Mouse (Mus musculus) adipocyte (in vitro differentiated cells): ENCODE results near the gene Vmn1r128.
"Not testable (repeated sequence)": the region's sequence is repeated elsewhere in the genome, so short reads cannot be mapped to it uniquely, and the experiment has no call there.

Experiments used
- DNase-seq: peaks from one replicate; pipeline ENCODE4 v3.0.0-alpha.2; 2016; ENCODE audit warnings: low spot score

Vmn1r128 gene

DNA sequence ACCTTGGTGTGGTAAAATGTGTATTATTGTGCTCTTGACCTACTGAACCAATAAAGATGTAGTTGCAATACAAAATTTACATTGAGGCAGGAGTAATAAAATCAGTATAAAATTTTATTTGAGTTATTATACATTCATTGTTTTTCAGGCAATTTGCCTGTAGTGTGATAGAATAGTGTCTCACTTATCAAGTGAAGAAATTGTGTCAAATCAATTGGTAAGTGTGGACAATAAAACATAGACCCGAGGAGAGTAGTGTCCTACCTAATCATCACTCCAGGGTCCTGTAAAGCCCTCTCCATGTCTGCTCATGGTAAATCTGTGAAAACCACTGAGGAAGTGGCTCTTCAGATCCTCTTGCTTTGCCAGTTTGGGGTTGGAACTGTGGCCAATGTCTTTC, at the start of gene Vmn1r128:
TSS of gene Vmn1r128 (plus strand) at position 301 of the 400 bp plus-strand sequence.
- not testable (repeated sequence) for DNase-seq

DNA sequence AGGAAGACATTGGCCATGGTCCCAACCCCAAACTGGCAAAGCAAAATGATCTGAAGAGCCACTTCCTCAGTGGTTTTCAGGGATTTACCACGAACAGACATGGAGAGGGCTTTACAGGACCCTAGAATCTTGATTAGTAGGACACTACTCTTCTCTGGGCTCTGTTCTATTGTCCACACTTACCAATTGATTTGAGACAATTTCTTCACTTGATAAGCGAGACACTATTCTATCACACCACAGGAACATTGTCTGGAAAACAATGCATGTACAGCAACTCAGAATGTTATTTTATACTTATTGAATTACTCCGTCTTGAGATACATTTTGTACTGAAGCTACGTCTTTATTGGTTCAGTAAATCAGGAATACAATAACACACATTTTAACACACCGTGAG, 47.8 kb upstream of the Vmn1r128 start, which contains the start of gene Vmn1r126:
TSS of gene Vmn1r126 (minus strand) at position 101 of the 400 bp plus-strand sequence.
- not testable (repeated sequence) for DNase-seq

DNA sequence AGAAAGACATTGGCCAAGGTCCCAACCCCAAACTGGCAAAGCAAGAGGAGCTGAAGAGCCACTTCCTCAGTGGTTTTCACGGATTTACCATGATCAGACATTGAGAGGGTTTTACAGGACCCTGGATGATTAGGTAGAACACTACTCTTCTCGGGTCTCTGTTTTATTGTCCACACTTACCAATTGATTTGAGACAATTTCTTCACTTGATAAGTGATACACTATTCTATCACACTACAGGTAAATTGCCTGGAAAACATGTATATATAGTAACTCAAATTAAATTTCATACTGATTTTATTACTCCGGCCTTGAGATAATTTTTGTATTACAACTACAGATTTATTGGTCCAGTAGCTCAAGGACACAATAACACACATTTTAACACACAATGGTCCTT, 29.4 kb upstream of the Vmn1r128 start, which contains the start of gene Vmn1r127:
TSS of gene Vmn1r127 (minus strand) at position 101 of the 400 bp plus-strand sequence.
- DNase-seq = not testable (repeated sequence)

DNA sequence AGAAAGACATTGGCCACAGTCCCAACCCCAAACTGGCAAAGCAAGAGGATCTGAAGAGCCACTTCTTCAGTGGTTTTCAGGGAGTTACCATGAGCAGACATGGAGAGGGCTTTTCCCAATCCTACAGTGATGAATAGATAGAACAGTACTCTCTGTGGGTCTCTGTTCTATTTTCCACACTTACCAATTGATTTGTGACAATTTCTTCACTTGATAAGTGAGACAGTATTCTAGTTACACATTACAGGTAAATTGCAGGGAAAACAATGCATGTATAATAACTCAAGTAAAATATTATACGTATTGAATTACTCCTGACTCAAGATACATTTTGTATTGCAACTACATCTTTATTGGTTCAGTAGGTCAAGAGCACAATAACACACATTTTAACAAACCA, 12.0 kb downstream of the Vmn1r128 start, which contains the start of gene Vmn1r129:
TSS of gene Vmn1r129 (minus strand) at position 101 of the 400 bp plus-strand sequence.
- not testable (repeated sequence) for DNase-seq
